Mouse (Mus musculus): ENCODE measurements around the gene Mdn1. TPM values are rescaled to one million over a fixed set of nuclear protein-coding genes. Genes with fewer than 3 reads are reported as not detected.
A peak's percentile ranks its signal among the peaks of the same experiment; 100 is the strongest.

Gene Mdn1
- polyA plus RNA-seq, 1 experiment from 2014 or later: 13.2 TPM

DNA sequence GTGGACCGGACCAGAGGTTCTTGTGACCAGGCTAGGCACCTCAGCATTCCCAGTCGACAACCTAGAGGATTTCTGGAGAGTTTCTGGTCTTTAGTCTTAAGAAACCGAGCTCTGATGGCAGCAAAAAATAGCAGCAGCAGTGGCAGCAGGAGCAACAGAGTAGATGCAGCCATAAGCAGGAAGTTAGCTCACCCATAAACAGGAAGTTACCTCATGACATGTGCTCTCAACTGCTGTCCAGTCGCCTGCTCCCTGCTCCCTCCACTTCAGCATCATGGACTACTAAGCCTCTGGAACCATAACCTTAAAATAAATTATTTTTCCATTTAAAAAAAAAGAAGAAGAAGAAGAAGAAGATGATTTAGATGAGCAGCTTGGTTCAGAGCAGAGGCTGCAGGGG lies 132.1 kb downstream of the Mdn1 start:
- H3K27me3 ChIP-seq: no peaks in the 10 kb centered on the region
- no peak overlapping the region for H3K4me3 ChIP-seq (replicated peaks)
- no peak overlapping the region for H3K27ac ChIP-seq (replicated peaks)
- ATAC-seq (ENCODE audit: insufficient number of reproducible peaks, low FRiP score, low TSS enrichment, low read depth): no peak
- no peaks in the 10 kb centered on the region for H3K4me1 ChIP-seq
- no peak overlapping the region for H3K9ac ChIP-seq
- H3K4me2 ChIP-seq (replicated peaks): no peak overlapping the region
- H3K9me3 ChIP-seq (replicated peaks): no peaks in the 10 kb centered on the region
- 83% methylated on average over 4 of the region's 4 CpGs for WGBS
- H3K36me3 ChIP-seq: no peaks in the 10 kb centered on the region

- Histone ChIP-seq H3K4me1 (peaks cover 8% of the 10 kb centered on the region; the same call in 1 of the 2 replicates), H3K9ac (no peak overlapping the region), H3K4me3 (replicated peaks) (no peak overlapping the region), H3K27me3 (no peaks in the 10 kb centered on the region), H3K4me2 (replicated peaks) (no peak overlapping the region), H3K27ac (replicated peaks) (no peak overlapping the region), H3K36me3 (no peaks in the 10 kb centered on the region), H3K9me3 (replicated peaks) (no peaks in the 10 kb centered on the region)
- 85% methylated on average over 4 of the region's 4 CpGs for WGBS
- ATAC-seq (ENCODE audit: insufficient number of reproducible peaks, low FRiP score, low TSS enrichment, low read depth): no peak
These were observed 142.1 kb downstream of the Mdn1 start for GRCm38 (mm10) chr4:32798976-32799375.

GRCm38 (mm10) chr4:32799966-32800576 lies 143.2 kb downstream of the Mdn1 start, which contains the start of gene Lyrm2:
TSS of gene Lyrm2 (plus strand) at chr4:32800253.
- ATAC-seq (ENCODE audit: insufficient number of reproducible peaks, low FRiP score, low TSS enrichment, low read depth): peak; percentile 88
- Histone ChIP-seq H3K27me3 (no peaks in the 10 kb centered on the region), H3K4me1 (peaks cover 8% of the 10 kb centered on the region; the same call in 1 of the 2 replicates), H3K36me3 (no peaks in the 10 kb centered on the region), H3K4me3 (replicated peaks) (peak within 1 kb of the TSS; percentile 82), H3K4me2 (replicated peaks) (peak within 1 kb of the TSS; percentile 60), H3K27ac (replicated peaks) (peak within 1 kb of the TSS; percentile 98), H3K9me3 (replicated peaks) (no peaks in the 10 kb centered on the region), H3K9ac (peak within 1 kb of the TSS; percentile 77)
- WGBS: under 1% methylated on average over 53 of the region's 53 CpGs

DNA sequence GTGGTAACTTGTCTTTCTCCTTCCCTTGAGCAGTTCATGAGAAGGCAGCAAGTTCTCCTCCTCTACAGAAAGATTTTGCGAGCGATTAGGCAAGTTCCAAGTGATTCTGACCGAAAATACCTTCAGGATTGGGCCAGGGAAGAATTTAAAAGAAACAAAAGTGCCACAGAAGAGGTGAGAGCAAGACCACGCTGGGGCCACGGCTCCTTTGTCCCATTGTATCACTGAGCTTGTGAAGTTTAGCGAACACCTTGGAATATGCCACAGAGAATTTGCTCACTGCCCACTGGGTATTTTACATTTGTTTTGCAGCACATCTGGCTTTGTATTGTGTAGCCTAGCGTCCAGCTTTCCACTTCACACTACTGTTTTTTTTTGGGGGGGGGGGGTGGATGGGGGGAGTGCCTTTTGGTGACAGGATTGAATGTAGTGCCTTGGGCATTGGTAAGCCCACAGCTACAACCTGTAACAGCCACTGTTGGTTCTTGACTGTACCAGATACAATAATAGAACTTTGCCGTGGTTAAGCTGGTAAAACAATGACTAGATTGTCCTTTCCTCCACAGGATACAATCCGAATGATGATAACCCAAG lies 143.8 kb downstream of the Mdn1 start:
- Histone ChIP-seq H3K27ac (replicated peaks) (peak overlapping the region; percentile 98), H3K27me3 (no peaks in the 10 kb centered on the region), H3K4me1 (peaks cover 8% of the 10 kb centered on the region; the same call in 1 of the 2 replicates), H3K9me3 (replicated peaks) (no peaks in the 10 kb centered on the region), H3K9ac (peak overlapping the region; percentile 77), H3K4me2 (replicated peaks) (peak overlapping the region; percentile 60), H3K36me3 (no peaks in the 10 kb centered on the region), H3K4me3 (replicated peaks) (peak overlapping the region; percentile 82)
- no peak; the same call in 1 of the 2 replicates for ATAC-seq (ENCODE audit: insufficient number of reproducible peaks, low FRiP score, low TSS enrichment, low read depth)
- 4% methylated on average over 9 of the region's 9 CpGs for WGBS

- H3K4me3 ChIP-seq (replicated peaks): no peak overlapping the region
- H3K9me3 ChIP-seq (replicated peaks): no peaks in the 10 kb centered on the region
- no peaks in the 10 kb centered on the region for H3K36me3 ChIP-seq
- no peak for ATAC-seq (ENCODE audit: insufficient number of reproducible peaks, low FRiP score, low TSS enrichment, low read depth)
- no peak overlapping the region for H3K9ac ChIP-seq
- WGBS: 62% methylated on average over 5 of the region's 5 CpGs
- H3K27ac ChIP-seq (replicated peaks): no peak overlapping the region
- no peaks in the 10 kb centered on the region for H3K27me3 ChIP-seq
- no peaks in the 10 kb centered on the region for H3K4me1 ChIP-seq
- no peak overlapping the region for H3K4me2 ChIP-seq (replicated peaks)
These were observed 160.6 kb downstream of the Mdn1 start for GRCm38 (mm10) chr4:32817478-32817877.

DNA sequence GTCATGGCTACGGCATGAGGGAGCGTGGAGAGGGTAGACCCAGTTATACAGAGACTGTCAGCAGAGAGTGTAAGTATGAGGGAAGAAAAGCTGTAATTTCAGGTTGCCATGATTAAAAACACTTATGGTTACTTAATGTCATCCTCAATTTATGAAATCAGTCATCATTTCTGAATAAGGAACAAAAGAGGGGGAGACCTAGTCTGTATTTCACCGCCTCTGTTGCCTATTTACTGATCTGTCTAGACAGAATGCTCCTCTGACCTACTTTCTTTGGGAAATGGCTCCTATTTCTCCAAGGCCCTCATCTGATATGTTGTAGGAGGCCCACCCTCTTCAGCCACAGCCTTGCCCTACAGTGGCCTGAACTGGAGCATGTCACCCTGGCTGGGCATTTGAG lies 163.8 kb downstream of the Mdn1 start:
- Histone ChIP-seq H3K4me2 (replicated peaks) (no peak overlapping the region), H3K27ac (replicated peaks) (no peak overlapping the region), H3K4me1 (no peaks in the 10 kb centered on the region), H3K9ac (no peak overlapping the region), H3K27me3 (no peaks in the 10 kb centered on the region), H3K9me3 (replicated peaks) (no peaks in the 10 kb centered on the region), H3K36me3 (no peaks in the 10 kb centered on the region), H3K4me3 (replicated peaks) (no peak overlapping the region)
- ATAC-seq (ENCODE audit: insufficient number of reproducible peaks, low FRiP score, low TSS enrichment, low read depth): no peak
- 78% methylated on average over 3 of the region's 3 CpGs for WGBS

DNA sequence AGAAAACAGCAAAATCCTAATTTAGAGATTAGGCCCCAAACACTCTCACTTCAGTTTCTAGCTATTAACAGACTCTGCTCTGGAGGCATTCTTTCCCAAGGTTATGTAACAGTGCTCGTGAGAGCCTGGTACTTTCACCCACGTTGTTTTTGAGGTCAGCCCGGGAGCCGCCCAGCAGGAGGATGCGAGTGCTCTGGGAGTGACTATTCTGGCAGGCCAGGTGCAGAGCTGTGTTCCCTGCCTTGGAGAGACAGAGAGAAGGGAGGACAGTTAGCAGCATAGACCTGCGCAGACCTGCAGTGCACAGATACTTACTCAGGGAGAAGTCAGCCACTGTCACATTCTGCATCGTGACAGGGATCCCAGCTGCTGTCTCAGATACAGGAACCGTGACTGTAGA lies 167.3 kb downstream of the Mdn1 start:
- no peaks in the 10 kb centered on the region for H3K9me3 ChIP-seq (replicated peaks)
- no peak overlapping the region for H3K4me3 ChIP-seq (replicated peaks)
- no peaks in the 10 kb centered on the region for H3K4me1 ChIP-seq
- 62% methylated on average over 8 of the region's 8 CpGs for WGBS
- H3K9ac ChIP-seq: no peak overlapping the region
- H3K27ac ChIP-seq (replicated peaks): no peak overlapping the region
- no peaks in the 10 kb centered on the region for H3K27me3 ChIP-seq
- no peak for ATAC-seq (ENCODE audit: insufficient number of reproducible peaks, low FRiP score, low TSS enrichment, low read depth)
- no peak overlapping the region for H3K4me2 ChIP-seq (replicated peaks)
- H3K36me3 ChIP-seq: no peaks in the 10 kb centered on the region

Other genes with a start within 250 kb of the Mdn1 start
- not detected in 2 replicates for gene Gja10, start 54.4 kb upstream of the Mdn1 start, polyA plus RNA-seq (2015; fragmentation: Nextera tagmentation; extraction: Ambion mirVana)
- gene Casp8ap2, start 41.7 kb upstream of the Mdn1 start, polyA plus RNA-seq (2015; fragmentation: Nextera tagmentation; extraction: Ambion mirVana): 54.0 and 60.3 TPM in 2 replicates
- gene Lyrm2, start 143.1 kb downstream of the Mdn1 start, polyA plus RNA-seq (2015; fragmentation: Nextera tagmentation; extraction: Ambion mirVana): 99.8 and 108 TPM in 2 replicates